Mouse (Mus musculus): ENCODE measurements around the gene Gja1. TPM values are rescaled to one million over a fixed set of nuclear protein-coding genes. Genes with fewer than 3 reads are reported as not detected.

Gene Gja1
- polyA plus RNA-seq (2017; shearing (Covaris generic)), result 1 to 10 TPM in 1 of 2 experiments, under 1 TPM in 1; 0.65 to 5.2 TPM

GRCm38 (mm10) chr10:56377097-56377965 is at the start of gene Gja1:
Gja1 (plus strand) TSS chr10:56377330.

Other genes starting within 250 kb of the Gja1 start
- gene Tbc1d32, start 148.6 kb upstream of the Gja1 start, polyA plus RNA-seq (2017; shearing (Covaris generic)), result 1 to 10 TPM; 1.4 to 2.7 TPM